Mouse (Mus musculus) stomach, embryonic 14.5 days (tissue): ENCODE measurements around the gene Ppp1r12a. TPM values are rescaled to one million over a fixed set of nuclear protein-coding genes. Genes with fewer than 3 reads are reported as not detected.

Experiments used
- ATAC-seq: fragments of 200-750 bp; cut with Nextera tagmentation; 2 replicates; pipeline ENCODE4 v1.8.0; 2017; ENCODE audit warnings: low read depth, moderate TSS enrichment; ENCODE audit not compliant: insufficient number of reproducible peaks, insufficient read depth, low FRiP score
- H3K27ac ChIP-seq: fragments of 300-500 bp; sonication (generic); 2 replicates; pipeline ENCODE4 v1.5.1; 2014; ENCODE audit warnings: mild to moderate bottlenecking, low read length, moderate library complexity, mixed read lengths
- H3K27me3 ChIP-seq: fragments of 300-500 bp; sonication (generic); 2 replicates; pipeline ENCODE4 v1.6.1; 2014; ENCODE audit warnings: low read length, control low read depth, mixed read lengths; ENCODE audit not compliant: control insufficient read depth, insufficient read depth
- H3K36me3 ChIP-seq: fragments of 300-500 bp; sonication (generic); 2 replicates; pipeline ENCODE4 v1.6.1; 2014; ENCODE audit warnings: mild to moderate bottlenecking, control low read depth, low read length, moderate library complexity, mixed read lengths; ENCODE audit not compliant: control insufficient read depth, insufficient read depth
- H3K4me1 ChIP-seq: fragments of 300-500 bp; sonication (generic); 2 replicates; pipeline ENCODE4 v1.6.1; 2014; ENCODE audit warnings: low read length, control low read depth, mixed read lengths; ENCODE audit not compliant: control insufficient read depth, insufficient read depth
- H3K4me2 ChIP-seq: fragments of 300-500 bp; sonication (generic); replicated peaks from 2 replicates; pipeline ENCODE4 v1.6.1; 2014; ENCODE audit warnings: low read depth, low read length, control low read depth
- H3K4me3 ChIP-seq: fragments of 300-500 bp; sonication (generic); 2 replicates; pipeline ENCODE4 v1.5.1; 2014; ENCODE audit warnings: low read depth, low read length, control low read depth
- H3K9ac ChIP-seq: fragments of 300-500 bp; sonication (generic); replicated peaks from 2 replicates; pipeline ENCODE4 v1.6.1; 2014; ENCODE audit warnings: low read depth, mild to moderate bottlenecking, control low read depth, low read length, moderate library complexity, mixed read lengths
- H3K9me3 ChIP-seq: fragments of 300-500 bp; sonication (generic); 2 replicates; pipeline ENCODE4 v1.6.1; 2016; ENCODE audit warnings: low read depth, low read length, control low read depth; ENCODE audit not compliant: control insufficient read depth
- WGBS: fragments of 180-500 bp; shearing (Covaris S2); extraction: QIAGEN DNeasy Blood & Tissue Kit; methylation state at CpG from one replicate; pipeline ENCODE4 v1.1.7; 2014; 5-methylcytosine and 5-hydroxymethylcytosine counted together
- polyA plus RNA-seq: library from polyadenylated mRNA; unstranded; fragments of >200 nt; fragmentation: Nextera tagmentation; extraction: Ambion mirVana; gene quantifications from 2 replicates; pipeline ENCODE4 v1.2.1, GENCODE M21; 2014

Gene Ppp1r12a
- polyA plus RNA-seq, 1 experiment from 2014 or later, result 140 TPM

- H3K9ac ChIP-seq, result no peak overlapping the region
- ATAC-seq, result no peak
- WGBS, result 79% methylated on average over 12 of the region's 12 CpGs
These were observed 129.9 kb downstream of the Ppp1r12a start for GRCm38 (mm10) chr10:108291688-108292471.

GRCm38 (mm10) chr10:108292651-108293050 lies 130.7 kb downstream of the Ppp1r12a start:
- no peaks in the 10 kb centered on the region for H3K4me1 ChIP-seq
- no peak for ATAC-seq
- H3K27ac ChIP-seq, result no peak overlapping the region
- WGBS, result 89% methylated on average over 4 of the region's 4 CpGs
- H3K4me3 ChIP-seq, result no peak overlapping the region
- H3K9me3 ChIP-seq, result no peaks in the 10 kb centered on the region
- H3K4me2 ChIP-seq, result no peak overlapping the region
- no peaks in the 10 kb centered on the region for H3K27me3 ChIP-seq
- H3K36me3 ChIP-seq, result no peaks in the 10 kb centered on the region
- no peak overlapping the region for H3K9ac ChIP-seq

More at GRCm38 (mm10) chr10:108291688-108292471, 129.9 kb downstream of the Ppp1r12a start:
- Histone ChIP-seq H3K4me3 (no peak overlapping the region), H3K4me2 (no peak overlapping the region), H3K36me3 (no peaks in the 10 kb centered on the region), H3K27me3 (no peaks in the 10 kb centered on the region), H3K4me1 (no peaks in the 10 kb centered on the region), H3K9me3 (no peaks in the 10 kb centered on the region), H3K27ac (no peak overlapping the region)

GRCm38 (mm10) chr10:108293620-108294195 lies 131.7 kb downstream of the Ppp1r12a start:
- Histone ChIP-seq H3K4me3 (no peak overlapping the region), H3K4me2 (no peak overlapping the region), H3K27ac (no peak overlapping the region), H3K9me3 (no peaks in the 10 kb centered on the region), H3K27me3 (no peaks in the 10 kb centered on the region), H3K9ac (no peak overlapping the region), H3K36me3 (no peaks in the 10 kb centered on the region), H3K4me1 (no peaks in the 10 kb centered on the region)
- no peak for ATAC-seq
- 88% methylated on average over 16 of the region's 16 CpGs for WGBS

- 88% methylated on average over 7 of the region's 7 CpGs for WGBS
- H3K27ac ChIP-seq, result no peak overlapping the region
- ATAC-seq, result no peak
These were observed 132.8 kb downstream of the Ppp1r12a start for GRCm38 (mm10) chr10:108294766-108295165.

GRCm38 (mm10) chr10:108296446-108296845 lies 134.5 kb downstream of the Ppp1r12a start:
- H3K27ac ChIP-seq, result no peak overlapping the region
- WGBS, result 88% methylated on average over 7 of the region's 7 CpGs
- no peaks in the 10 kb centered on the region for H3K27me3 ChIP-seq
- no peaks in the 10 kb centered on the region for H3K9me3 ChIP-seq
- no peaks in the 10 kb centered on the region for H3K4me1 ChIP-seq
- H3K36me3 ChIP-seq, result no peaks in the 10 kb centered on the region
- no peak overlapping the region for H3K9ac ChIP-seq
- no peak overlapping the region for H3K4me3 ChIP-seq
- ATAC-seq, result no peak
- no peak overlapping the region for H3K4me2 ChIP-seq

More at GRCm38 (mm10) chr10:108294766-108295165, 132.8 kb downstream of the Ppp1r12a start:
- no peaks in the 10 kb centered on the region for H3K36me3 ChIP-seq
- no peak overlapping the region for H3K9ac ChIP-seq
- H3K4me3 ChIP-seq, result no peak overlapping the region
- H3K4me2 ChIP-seq, result no peak overlapping the region
- H3K4me1 ChIP-seq, result no peaks in the 10 kb centered on the region
- no peaks in the 10 kb centered on the region for H3K9me3 ChIP-seq
- no peaks in the 10 kb centered on the region for H3K27me3 ChIP-seq

- no peaks in the 10 kb centered on the region for H3K9me3 ChIP-seq
- no peak overlapping the region for H3K9ac ChIP-seq
- no peak overlapping the region for H3K4me2 ChIP-seq
- H3K36me3 ChIP-seq, result no peaks in the 10 kb centered on the region
- H3K4me3 ChIP-seq, result no peak overlapping the region
- ATAC-seq, result no peak
- H3K4me1 ChIP-seq, result no peaks in the 10 kb centered on the region
- H3K27ac ChIP-seq, result no peak overlapping the region
- WGBS, result 94% methylated on average over 13 of the region's 13 CpGs
- H3K27me3 ChIP-seq, result no peaks in the 10 kb centered on the region
These were observed 136.3 kb downstream of the Ppp1r12a start for GRCm38 (mm10) chr10:108298261-108298660.

GRCm38 (mm10) chr10:108298841-108299545 lies 137.0 kb downstream of the Ppp1r12a start:
- 63% methylated on average over 16 of the region's 17 CpGs for WGBS
- H3K27me3 ChIP-seq, result no peaks in the 10 kb centered on the region
- no peak overlapping the region for H3K27ac ChIP-seq
- no peak overlapping the region for H3K4me2 ChIP-seq
- no peaks in the 10 kb centered on the region for H3K4me1 ChIP-seq
- H3K9me3 ChIP-seq, result no peaks in the 10 kb centered on the region
- no peak overlapping the region for H3K4me3 ChIP-seq
- H3K36me3 ChIP-seq, result no peaks in the 10 kb centered on the region
- no peak overlapping the region for H3K9ac ChIP-seq
- ATAC-seq, result no peak

GRCm38 (mm10) chr10:108299828-108300227 lies 137.8 kb downstream of the Ppp1r12a start:
- Histone ChIP-seq H3K27ac (no peak overlapping the region), H3K36me3 (no peaks in the 10 kb centered on the region), H3K4me2 (no peak overlapping the region), H3K4me1 (no peaks in the 10 kb centered on the region), H3K9me3 (no peaks in the 10 kb centered on the region), H3K4me3 (no peak overlapping the region), H3K9ac (no peak overlapping the region), H3K27me3 (no peaks in the 10 kb centered on the region)
- WGBS, result 53% methylated on average over 11 of the region's 11 CpGs
- ATAC-seq, result no peak
